Mouse (Mus musculus) right cerebral cortex, postnatal 36 days (tissue): ENCODE measurements around the gene Gm13539.

Experiments used
- DNase-seq, 2 experiments: peaks; one replicate each; pipeline ENCODE4 v3.0.0; 2022; ENCODE audit warnings: low spot score in 2 of 2, mixed read lengths in 1 of 2

Gene Gm13539

DNA sequence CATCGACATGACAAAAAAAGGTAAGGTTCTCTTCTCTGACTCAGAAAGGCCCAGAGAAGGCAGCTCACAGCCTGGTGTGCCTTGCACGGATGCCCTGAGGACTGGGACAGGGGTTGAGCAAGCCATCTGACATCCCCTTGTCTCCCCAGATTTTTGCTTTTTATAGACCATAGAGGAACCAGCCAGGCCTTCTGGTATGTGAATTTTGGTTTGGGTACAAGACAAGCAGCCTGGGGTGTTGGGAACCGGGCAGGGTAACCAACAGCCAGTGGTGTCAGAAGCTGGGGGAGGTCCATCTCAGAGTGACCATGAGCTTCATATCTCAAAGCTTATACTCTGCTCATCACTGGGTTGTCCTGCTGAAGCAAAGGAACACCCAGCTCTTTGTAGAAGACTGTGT is 42.7 kb downstream of the Gm13539 start:
- DNase-seq: no peak

DNA sequence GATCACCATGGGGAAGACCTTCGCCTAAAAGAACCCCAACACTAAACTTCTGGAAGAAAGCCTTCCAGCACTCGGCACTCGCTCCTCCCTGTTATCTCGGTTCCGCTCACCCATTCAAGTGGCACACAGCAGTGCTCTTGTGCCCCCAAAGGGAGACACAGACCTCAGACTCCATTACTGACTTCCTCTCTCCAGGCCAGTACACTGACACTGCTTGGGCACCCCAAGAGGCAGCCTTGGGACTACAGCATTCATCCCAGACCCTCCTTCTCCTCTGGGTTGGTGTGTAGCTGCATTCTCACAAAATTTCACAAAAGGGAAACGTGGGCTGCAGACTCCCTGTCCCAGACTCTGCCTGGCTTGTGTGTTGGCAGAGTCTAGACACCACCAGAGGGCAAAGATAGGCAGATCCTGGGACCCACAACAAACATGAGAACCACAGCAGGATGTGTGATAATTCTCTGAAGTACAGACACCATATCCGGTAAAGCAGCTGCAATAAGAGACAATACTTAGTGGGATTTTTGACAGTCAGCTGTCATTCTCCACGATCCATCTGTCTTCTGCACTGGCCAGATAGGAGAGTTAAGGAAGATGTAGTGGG is 46.4 kb downstream of the Gm13539 start:
- no peak for DNase-seq

DNA sequence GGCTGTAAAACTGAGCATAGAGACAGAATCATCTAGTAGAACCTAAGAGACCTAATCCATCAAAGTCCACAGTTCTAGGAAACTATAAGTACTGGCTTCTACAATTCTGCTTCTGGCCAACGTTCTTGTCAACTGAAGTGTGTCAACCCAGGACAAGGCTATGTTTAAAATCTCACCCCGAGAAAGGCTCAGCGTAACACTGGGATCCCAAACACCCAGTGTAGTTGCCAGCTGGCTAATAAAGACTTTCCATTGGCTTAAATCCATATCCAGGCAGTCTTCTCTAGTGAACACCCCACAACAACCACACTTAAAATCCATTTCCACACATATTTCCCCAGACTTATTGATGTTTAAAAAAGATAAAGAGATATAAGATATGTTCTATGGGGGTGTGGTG is 48.7 kb downstream of the Gm13539 start:
- no peak for DNase-seq

DNA sequence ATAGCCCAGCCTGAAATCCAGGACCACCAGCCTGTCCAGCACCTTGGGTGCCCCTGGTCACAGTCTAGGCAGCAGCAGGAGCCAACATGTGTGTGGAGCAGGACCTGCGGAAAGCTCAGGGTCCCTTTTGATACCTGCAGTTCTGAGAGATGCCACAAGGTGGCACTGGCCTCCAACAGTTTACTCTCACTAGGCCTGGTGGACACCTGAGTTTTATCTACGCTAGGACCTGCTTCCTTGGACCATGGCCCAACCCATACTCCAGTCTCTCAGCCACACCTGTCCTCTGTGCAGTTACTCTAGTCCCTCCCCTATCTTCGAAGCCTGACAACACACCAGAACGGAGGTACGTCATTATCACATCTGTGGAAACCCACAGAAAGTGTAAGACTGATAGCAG is 54.2 kb downstream of the Gm13539 start:
- peak; percentile 58 to 67 for DNase-seq
